8 mouse cellular contexts compared by ENCODE assay signal in the genomic region with DNA sequence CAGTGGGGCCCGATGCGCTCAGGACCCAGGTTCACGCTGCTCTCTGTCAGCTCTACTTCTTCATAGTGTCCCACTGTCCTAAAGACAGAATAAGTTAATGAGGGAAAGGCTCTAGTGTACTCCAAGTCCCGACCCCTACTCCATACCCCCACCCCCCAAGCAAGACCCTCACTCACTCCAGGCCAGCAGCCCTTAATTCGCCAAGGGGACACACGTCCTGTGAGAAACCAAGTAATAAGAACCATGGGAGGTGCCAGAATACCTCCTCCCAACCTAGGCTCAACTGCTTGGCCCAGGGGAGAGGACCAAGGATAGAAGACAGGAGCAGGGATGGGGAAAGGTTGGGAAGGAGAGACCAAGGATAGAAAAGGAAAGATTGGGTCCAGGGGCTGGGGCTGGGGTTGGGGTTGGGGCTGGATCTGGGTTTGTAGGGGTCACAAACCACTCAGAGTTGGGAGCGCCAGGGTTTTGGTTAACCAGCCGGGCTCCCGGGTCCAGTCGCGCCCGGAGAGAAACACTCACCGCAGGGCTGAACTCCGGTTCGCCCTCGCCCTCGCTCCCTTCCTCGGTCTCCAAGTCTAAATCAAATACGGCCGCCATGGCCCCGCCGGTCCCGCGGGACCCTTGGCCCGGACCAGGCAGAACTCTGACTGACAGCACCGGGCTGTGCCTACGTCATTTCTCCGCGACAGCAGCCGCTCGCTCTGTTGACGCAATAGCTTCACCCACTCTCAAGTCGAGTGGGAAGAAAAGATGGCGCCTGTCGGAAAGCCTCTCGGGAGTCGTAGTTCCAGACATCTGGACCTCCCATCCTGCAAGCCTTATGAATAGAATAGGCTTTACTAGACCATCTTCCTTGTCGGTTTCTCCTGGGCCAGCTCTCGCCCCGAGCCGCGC. TPM values are rescaled to one million over a fixed set of nuclear protein-coding genes. Genes with fewer than 3 reads are reported as not detected.
A peak's percentile ranks its signal among the peaks of the same experiment; 100 is the strongest.
DNase-seq lines count a peak whose midpoint lies in the region; ATAC-seq lines count a peak whose summit lies in the region.

A gene (minus strand): TSS at position 709 of the 897 bp plus-strand sequence.

- no peaks in the 10 kb centered on the region for H3K9me3 ChIP-seq in forebrain, embryonic 11.5 days (ENCODE audit: control insufficient read depth, low read length)
- H3K9me3 ChIP-seq in heart, embryonic 16.5 days (replicated peaks; ENCODE audit: control insufficient read depth, low read length) = no peaks in the 10 kb centered on the region
- no peaks in the 10 kb centered on the region for H3K9me3 ChIP-seq in liver, embryonic 15.5 days (replicated peaks)
- H3K9me3 ChIP-seq in neural tube, embryonic 12.5 days = no peaks in the 10 kb centered on the region

- H3K4me2 ChIP-seq in forebrain, embryonic 11.5 days (ENCODE audit: low read depth, low read length, severe bottlenecking) = peak within 1 kb of the TSS; percentile 87
- H3K4me2 ChIP-seq in heart, embryonic 16.5 days (ENCODE audit: low read depth, low read length) = peak within 1 kb of the TSS; percentile 98
- H3K4me2 ChIP-seq in liver, embryonic 15.5 days = peak within 1 kb of the TSS; percentile 83
- H3K4me2 ChIP-seq in neural tube, embryonic 12.5 days (replicated peaks) = peak within 1 kb of the TSS; percentile 97

- ATAC-seq in forebrain, embryonic 11.5 days (replicated peaks; ENCODE audit: low FRiP score) = peak; percentile 90
- peak; percentile 78 for ATAC-seq in heart, embryonic 16.5 days (replicated peaks; ENCODE audit: extremely low read depth, insufficient read depth, low FRiP score)
- ATAC-seq in liver, embryonic 15.5 days (ENCODE audit: insufficient read depth) = peak; percentile 77
- ATAC-seq in neural tube, embryonic 12.5 days (ENCODE audit: low FRiP score, low read depth) = peak; percentile 93

- H3K36me3 ChIP-seq in forebrain, embryonic 11.5 days (ENCODE audit: control insufficient read depth, insufficient read depth, low read length) = peaks cover 2% of the 10 kb centered on the region; the same call in 1 of the 2 replicates
- peaks cover 18% of the 10 kb centered on the region for H3K36me3 ChIP-seq in heart, embryonic 16.5 days (ENCODE audit: control insufficient read depth, insufficient read depth)
- peaks cover 37% of the 10 kb centered on the region for H3K36me3 ChIP-seq in liver, embryonic 15.5 days (replicated peaks)
- H3K36me3 ChIP-seq in neural tube, embryonic 12.5 days = peaks cover 32% of the 10 kb centered on the region

- H3K27ac ChIP-seq in forebrain, embryonic 11.5 days (ENCODE audit: low read depth, low read length) = peak within 1 kb of the TSS; percentile 53; the same call in 1 of the 2 replicates
- H3K27ac ChIP-seq in heart, embryonic 16.5 days (ENCODE audit: low read length) = peak within 1 kb of the TSS; percentile 44
- H3K27ac ChIP-seq in liver, embryonic 15.5 days (replicated peaks) = peak within 1 kb of the TSS; percentile 74
- peak within 1 kb of the TSS; percentile 62 for H3K27ac ChIP-seq in neural tube, embryonic 12.5 days

- WGBS in forebrain, embryonic 11.5 days = 7% methylated on average over 42 of the region's 42 CpGs
- WGBS in heart, embryonic 16.5 days = 7% methylated on average over 42 of the region's 42 CpGs
- WGBS in liver, embryonic 15.5 days (ENCODE audit: insufficient replicate concordance) = 6% methylated on average over 42 of the region's 42 CpGs
- 7% methylated on average over 42 of the region's 42 CpGs for WGBS in neural tube, embryonic 12.5 days

- H3K4me3 ChIP-seq in forebrain, embryonic 11.5 days (ENCODE audit: low read depth, low read length) = peak within 1 kb of the TSS; percentile 69
- peak within 1 kb of the TSS; percentile 75 for H3K4me3 ChIP-seq in heart, embryonic 16.5 days (ENCODE audit: low read length)
- peak within 1 kb of the TSS; percentile 76 for H3K4me3 ChIP-seq in liver, embryonic 15.5 days (replicated peaks)
- H3K4me3 ChIP-seq in neural tube, embryonic 12.5 days = peak within 1 kb of the TSS; percentile 68

- H3K9ac ChIP-seq in forebrain, embryonic 11.5 days (ENCODE audit: low read length) = peak within 1 kb of the TSS; percentile 67
- peak within 1 kb of the TSS; percentile 84 for H3K9ac ChIP-seq in heart, embryonic 16.5 days (ENCODE audit: low read length)
- H3K9ac ChIP-seq in liver, embryonic 15.5 days = peak within 1 kb of the TSS; percentile 74
- peak within 1 kb of the TSS; percentile 82 for H3K9ac ChIP-seq in neural tube, embryonic 12.5 days

- peak; percentile 88 to 95 for DNase-seq in CD8-positive naive resting alpha-beta T cell, adult 2 months (ENCODE audit: low read depth in 2 of 2, low spot score in 2 of 2)
- peak; percentile 89 for DNase-seq in c-Kit-positive CD71-negative TER-119-negative erythroid progenitor cells, embryonic 14.5 days (ENCODE audit: low read depth)
- peak; percentile 96 for DNase-seq in forebrain, embryonic 11.5 days (ENCODE audit: low spot score)
- peak; percentile 98 to 99 for DNase-seq in kidney, postnatal 36 days
- DNase-seq in telencephalon, adult 2 months (ENCODE audit: low read depth, low spot score) = peak; percentile 98

- no peaks in the 10 kb centered on the region for H3K27me3 ChIP-seq in forebrain, embryonic 11.5 days (ENCODE audit: control insufficient read depth, insufficient read depth, low read length)
- no peaks in the 10 kb centered on the region for H3K27me3 ChIP-seq in heart, embryonic 16.5 days (ENCODE audit: control insufficient read depth, insufficient read depth, low read length)
- no peaks in the 10 kb centered on the region for H3K27me3 ChIP-seq in liver, embryonic 15.5 days
- no peaks in the 10 kb centered on the region for H3K27me3 ChIP-seq in neural tube, embryonic 12.5 days (replicated peaks)

- H3K4me1 ChIP-seq in forebrain, embryonic 11.5 days (replicated peaks; ENCODE audit: control insufficient read depth, insufficient read depth, low read length) = peaks cover 6% of the 10 kb centered on the region
- H3K4me1 ChIP-seq in heart, embryonic 16.5 days (ENCODE audit: control insufficient read depth, insufficient read depth, low read length) = peaks cover 24% of the 10 kb centered on the region
- H3K4me1 ChIP-seq in liver, embryonic 15.5 days (replicated peaks) = peaks cover 51% of the 10 kb centered on the region
- H3K4me1 ChIP-seq in neural tube, embryonic 12.5 days = peaks cover 8% of the 10 kb centered on the region

RNA-seq across cellular contexts. Expression of the gene that starts here (rescaled TPM):
- 50.1 and 55.8 TPM in 2 replicates for polyA plus RNA-seq in forebrain, embryonic 11.5 days (2014; fragmentation: Nextera tagmentation; extraction: Ambion mirVana)
- polyA plus RNA-seq in heart, embryonic 16.5 days (2015; fragmentation: Nextera tagmentation; extraction: Ambion mirVana) = 47.4 and 48.7 TPM in 2 replicates
- polyA plus RNA-seq in liver, embryonic 15.5 days (2015; fragmentation: Nextera tagmentation; extraction: Ambion mirVana) = 32.8 and 34.2 TPM in 2 replicates
- polyA plus RNA-seq in neural tube, embryonic 12.5 days (2016; fragmentation: Nextera tagmentation; extraction: Ambion mirVana) = 62.3 and 71.7 TPM in 2 replicates

Comparison
In these comparisons a context has a peak if more than half of its experiments do, and no peak if none do; other contexts are left out.
1. Peak in every context shown above with its lines: DNase-seq, ATAC-seq, H3K4me3 ChIP-seq and H3K27ac ChIP-seq.